Mouse (Mus musculus): ENCODE data around the gene Samd10.

Gene Samd10

DNA sequence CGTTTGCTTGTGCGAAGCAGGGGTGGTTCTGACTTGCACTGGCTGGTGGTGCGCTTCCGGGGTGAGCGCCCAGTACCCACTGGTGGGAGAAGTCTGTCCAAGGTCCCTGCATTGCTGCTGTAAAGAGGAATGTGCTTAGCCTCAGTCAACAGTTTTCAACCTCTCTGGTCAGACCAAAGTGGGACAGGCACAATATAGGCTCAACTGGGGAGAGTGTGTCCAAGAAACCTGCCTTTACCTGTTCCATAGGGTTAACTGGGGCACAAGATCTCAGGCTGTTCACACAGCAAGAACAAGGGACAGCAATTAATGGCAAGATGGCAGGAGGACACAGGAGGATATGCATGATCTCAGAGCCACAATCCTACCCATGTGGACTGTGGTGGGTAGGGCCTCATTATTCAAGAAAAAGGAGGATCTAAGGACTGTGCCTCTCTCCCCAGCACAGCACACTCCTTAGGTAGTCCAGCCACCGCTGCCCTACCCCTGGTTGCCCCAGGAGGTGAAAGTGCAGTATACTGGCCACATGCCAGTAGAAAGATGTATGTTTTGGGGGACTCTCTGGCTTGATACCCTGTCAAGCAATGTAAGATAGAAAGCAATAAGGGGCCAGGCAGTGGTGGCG is 24.0 kb downstream of the Samd10 start:
- DNase-seq = no peak

GRCm38 (mm10) chr2:181573961-181574360 is 25.1 kb downstream of the Samd10 start:
- DNase-seq = no peak

DNA sequence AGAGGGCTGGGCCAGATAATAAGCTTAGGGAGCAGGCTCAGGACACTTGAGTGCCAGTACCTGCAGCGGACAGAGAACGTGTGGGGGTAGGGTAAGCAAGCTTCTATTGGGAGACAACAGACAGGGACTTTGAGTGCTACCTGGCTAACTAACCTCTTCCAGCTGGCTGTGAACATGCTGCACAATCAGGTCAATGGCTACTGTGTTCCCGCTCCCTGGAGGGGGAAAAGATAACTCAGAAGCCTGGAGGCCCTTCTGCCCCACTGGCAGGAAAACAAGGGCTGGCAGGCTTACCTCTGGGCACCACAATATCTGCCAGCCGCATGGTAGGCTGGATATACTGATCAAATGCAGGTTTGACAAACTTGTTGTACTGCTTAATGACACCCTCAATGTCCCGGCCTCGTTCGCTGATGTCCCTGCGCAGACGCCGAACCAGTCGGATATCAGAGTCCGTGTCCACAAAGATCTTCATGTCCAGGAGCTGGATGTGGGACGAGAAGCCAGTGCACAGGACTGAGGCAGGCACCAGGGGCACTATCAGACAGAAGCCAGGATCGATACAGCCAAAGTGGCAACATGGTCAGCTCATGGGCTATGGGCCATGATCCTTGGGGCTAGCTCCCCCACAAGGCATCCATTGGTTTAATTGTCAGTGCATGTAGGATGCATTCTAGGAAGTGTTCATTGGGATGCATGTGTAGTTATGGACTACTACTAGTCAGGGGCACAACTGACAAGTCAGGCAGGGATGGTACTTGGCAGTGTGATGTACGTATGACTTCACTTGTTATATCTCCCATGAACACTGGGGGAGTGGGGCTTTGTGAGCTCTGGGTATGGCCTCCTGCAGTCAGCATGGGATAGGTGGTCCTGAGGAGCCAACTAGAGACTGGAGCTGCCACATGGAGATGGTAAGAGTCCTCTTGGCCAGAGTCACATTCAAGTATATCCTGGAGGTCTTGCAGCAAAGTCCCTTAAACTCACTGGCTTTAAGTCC is 25.8 kb downstream of the Samd10 start:
- no peak for DNase-seq

GRCm38 (mm10) chr2:181571941-181572670 is 26.9 kb downstream of the Samd10 start:
- DNase-seq = no peak

DNA sequence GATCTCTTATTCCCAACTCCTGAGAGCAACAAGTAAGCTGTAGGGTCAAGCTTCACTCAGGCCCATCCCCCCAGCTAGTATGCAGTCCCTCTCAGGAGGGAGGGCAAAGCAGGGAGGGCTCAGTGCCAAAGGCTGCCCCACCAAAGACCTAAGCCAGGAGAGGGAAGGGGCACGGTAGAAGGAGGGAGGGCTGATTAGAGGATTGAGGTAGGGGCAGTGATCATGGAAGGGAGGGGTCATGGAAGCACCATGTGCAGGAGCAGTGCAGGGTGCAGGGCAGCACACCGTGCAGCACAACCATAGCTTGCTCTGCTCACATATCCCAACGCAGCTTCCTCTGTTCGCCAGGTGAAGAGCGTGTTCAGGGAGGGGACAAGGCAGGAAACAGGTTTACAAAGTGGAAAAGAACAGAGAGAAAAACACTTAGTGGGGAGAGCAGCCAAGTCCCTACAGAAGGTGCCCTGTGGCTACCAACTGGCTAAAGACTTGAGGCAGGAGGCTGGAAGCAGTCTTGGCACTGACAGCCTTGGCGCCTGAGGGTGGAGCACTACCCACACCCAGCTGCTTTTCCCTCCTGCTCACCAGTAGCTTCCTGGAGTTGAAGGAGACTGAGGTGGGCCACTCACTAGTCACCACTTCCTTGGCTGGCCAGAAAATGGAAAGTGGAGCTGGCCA is 28.0 kb downstream of the Samd10 start:
- DNase-seq = peak; percentile 19

DNA sequence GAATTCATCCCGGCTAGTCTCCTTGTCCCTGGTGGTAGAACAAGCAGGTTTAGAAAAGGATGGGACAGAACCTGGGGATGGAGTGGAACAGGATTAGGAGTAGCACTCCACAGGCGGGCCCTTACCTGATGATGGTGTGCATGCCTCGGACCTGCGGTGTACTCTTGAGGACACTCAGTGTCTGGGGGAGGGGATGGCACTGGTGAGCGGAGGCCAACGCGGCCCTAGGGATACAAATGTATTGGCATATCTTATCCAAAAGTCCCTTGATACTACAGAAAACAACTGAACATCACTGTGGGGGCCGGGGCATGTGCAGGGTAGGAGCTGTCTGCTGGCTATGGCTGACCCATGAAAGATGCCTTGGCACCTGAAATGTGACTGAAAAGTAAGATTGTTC is 28.6 kb downstream of the Samd10 start:
- DNase-seq = no peak

GRCm38 (mm10) chr2:181569856-181570255 is 29.2 kb downstream of the Samd10 start:
- DNase-seq = no peak

- peak; percentile 69 for DNase-seq
Measured at GRCm38 (mm10) chr2:181568272-181569008, 30.6 kb downstream of the Samd10 start.

DNA sequence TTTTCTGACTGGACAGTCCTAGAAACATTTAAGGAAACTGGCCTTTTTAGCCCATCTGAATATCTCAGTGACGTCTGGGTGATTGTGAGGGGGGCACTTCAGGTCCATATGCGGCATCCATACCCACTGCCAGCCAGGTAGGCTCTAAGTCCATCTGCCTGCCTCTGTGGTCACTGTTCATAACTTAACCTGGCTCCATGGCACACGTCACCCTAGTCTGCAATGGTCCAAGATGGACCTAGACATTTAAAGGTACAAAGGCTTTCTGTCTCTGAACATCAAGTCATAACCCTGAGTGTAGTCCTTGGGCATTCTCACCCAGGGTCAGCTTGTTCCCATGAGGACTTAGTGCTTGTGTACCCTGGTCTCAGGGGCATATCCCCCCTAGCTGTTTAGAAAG is 31.7 kb downstream of the Samd10 start:
- no peak for DNase-seq

- DNase-seq = no peak
Measured at GRCm38 (mm10) chr2:181553772-181554171, 45.2 kb downstream of the Samd10 start.

- no peak for DNase-seq
Measured at GRCm38 (mm10) chr2:181550233-181550632, 48.8 kb downstream of the Samd10 start.

GRCm38 (mm10) chr2:181548682-181549081 is 50.3 kb downstream of the Samd10 start:
- no peak for DNase-seq

DNA sequence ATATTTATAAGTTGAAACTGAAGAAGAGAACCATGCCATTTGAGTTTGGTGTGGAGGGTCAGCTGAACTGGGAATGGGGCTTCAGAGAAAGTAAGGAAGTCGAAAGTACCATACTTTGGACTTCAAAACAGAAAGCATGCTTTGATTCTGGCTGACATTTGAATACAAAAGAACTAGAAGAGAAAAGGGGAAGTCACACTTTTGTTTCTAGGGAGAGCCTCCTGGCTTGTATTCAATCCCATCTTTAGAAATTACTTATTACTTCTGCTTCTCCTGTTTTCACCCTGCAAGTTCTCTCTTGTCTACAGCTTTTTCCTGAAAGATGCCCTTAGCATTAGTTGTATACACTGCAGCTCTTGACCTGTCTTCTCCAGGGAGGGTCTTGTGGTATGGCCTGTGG is 50.8 kb downstream of the Samd10 start:
- DNase-seq = no peak

DNA sequence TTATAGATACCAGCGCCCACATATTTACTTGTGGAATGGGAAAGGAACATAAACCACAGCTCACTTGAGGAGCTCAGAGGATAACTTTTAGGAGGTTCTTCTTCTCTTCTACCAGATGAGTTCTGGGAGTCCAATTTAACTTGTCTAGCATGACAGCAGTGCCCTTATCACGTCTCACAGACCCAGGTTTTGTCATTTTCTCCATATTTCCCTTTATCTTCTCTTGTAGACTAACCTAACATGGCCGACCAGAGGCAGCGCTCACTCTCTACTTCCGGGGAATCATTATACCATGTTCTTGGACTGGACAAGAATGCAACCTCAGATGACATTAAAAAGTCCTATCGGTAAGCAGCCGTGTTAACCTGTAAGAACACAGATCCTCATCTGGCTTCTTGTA is 52.9 kb downstream of the Samd10 start:
- no peak for DNase-seq

Measured in retina, postnatal 1 day (tissue).